Mouse (Mus musculus) midbrain, embryonic 12.5 days (tissue): ENCODE data around the gene Nomo1. TPM values are rescaled to one million over a fixed set of nuclear protein-coding genes. Genes with fewer than 3 reads are reported as not detected.

Source experiments
- ATAC-seq: fragments of 200-750 bp; cut with Nextera tagmentation; 2 replicates; pipeline ENCODE4 v1.8.0; 2017; ENCODE audit warnings: low read depth, moderate TSS enrichment, moderate library complexity; ENCODE audit not compliant: low FRiP score
- H3K27ac ChIP-seq: fragments of 300-500 bp; sonication (generic); replicated peaks from 2 replicates; pipeline ENCODE4 v1.5.1; 2016; ENCODE audit warnings: mild to moderate bottlenecking
- H3K27me3 ChIP-seq: fragments of 300-500 bp; sonication (generic); 2 replicates; pipeline ENCODE4 v1.6.1; 2016; ENCODE audit warnings: mild to moderate bottlenecking
- H3K36me3 ChIP-seq: fragments of 300-500 bp; sonication (generic); 2 replicates; pipeline ENCODE4 v1.6.1; 2016
- H3K4me1 ChIP-seq: fragments of 300-500 bp; sonication (generic); 2 replicates; pipeline ENCODE4 v1.6.1; 2016
- H3K4me2 ChIP-seq: fragments of 300-500 bp; sonication (generic); replicated peaks from 2 replicates; pipeline ENCODE4 v1.6.1; 2016; ENCODE audit warnings: mild to moderate bottlenecking, moderate library complexity
- H3K4me3 ChIP-seq: fragments of 300-500 bp; sonication (generic); 2 replicates; pipeline ENCODE4 v1.5.1; 2016; ENCODE audit warnings: mild to moderate bottlenecking
- H3K9ac ChIP-seq: fragments of 300-500 bp; sonication (generic); replicated peaks from 2 replicates; pipeline ENCODE4 v1.6.1; 2016; ENCODE audit warnings: mild to moderate bottlenecking, moderate library complexity
- H3K9me3 ChIP-seq: fragments of 300-500 bp; sonication (generic); 2 replicates; pipeline ENCODE4 v1.6.1; 2016; ENCODE audit warnings: mild to moderate bottlenecking
- WGBS: fragments of 180-500 bp; shearing (Covaris S2); methylation state at CpG from one replicate; pipeline ENCODE4 v1.1.7; 2016; 5-methylcytosine and 5-hydroxymethylcytosine counted together
- polyA plus RNA-seq: library from polyadenylated mRNA; unstranded; fragments of >200 nt; fragmentation: Nextera tagmentation; extraction: Ambion mirVana; gene quantifications from 2 replicates; pipeline ENCODE4 v1.2.1, GENCODE M21; 2016

Nomo1 gene
- polyA plus RNA-seq, 1 experiment from 2014 or later: 30.2 TPM

- no peak for ATAC-seq
- WGBS: 89% methylated on average over 7 of the region's 7 CpGs
These were observed 72.0 kb downstream of the Nomo1 start for GRCm38 (mm10) chr7:46105484-46105883.

DNA sequence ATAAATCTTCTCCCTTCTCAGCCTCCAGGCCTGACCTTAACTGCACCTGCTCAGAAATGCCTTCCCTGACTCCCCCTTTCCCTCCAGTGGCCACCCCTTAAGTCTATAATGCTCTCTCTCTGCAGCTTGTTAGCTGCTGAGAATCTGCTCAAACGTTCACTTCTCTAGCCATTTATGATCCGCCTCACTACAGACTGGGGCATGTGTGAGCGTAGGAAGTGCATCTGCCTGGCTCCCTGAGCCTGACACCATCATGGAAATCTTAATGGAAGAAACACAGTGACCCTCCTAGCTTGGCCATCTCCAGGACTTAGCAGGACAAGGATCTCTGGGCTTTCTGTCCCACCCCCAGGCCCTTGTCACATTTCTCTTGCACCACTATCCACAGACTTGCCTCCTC, 76.6 kb downstream of the Nomo1 start:
- Histone ChIP-seq H3K9ac (no peak overlapping the region), H3K36me3 (no peaks in the 10 kb centered on the region), H3K4me3 (no peak overlapping the region), H3K4me2 (no peak overlapping the region), H3K27ac (no peak overlapping the region), H3K9me3 (no peaks in the 10 kb centered on the region), H3K4me1 (peaks cover 8% of the 10 kb centered on the region), H3K27me3 (no peaks in the 10 kb centered on the region)
- ATAC-seq: no peak
- 80% methylated on average over 3 of the region's 3 CpGs for WGBS

More at GRCm38 (mm10) chr7:46105484-46105883, 72.0 kb downstream of the Nomo1 start:
- H3K36me3 ChIP-seq: no peaks in the 10 kb centered on the region
- no peaks in the 10 kb centered on the region for H3K4me1 ChIP-seq
- no peak overlapping the region for H3K4me2 ChIP-seq
- no peaks in the 10 kb centered on the region for H3K9me3 ChIP-seq
- no peak overlapping the region for H3K9ac ChIP-seq
- no peak overlapping the region for H3K27ac ChIP-seq
- no peak overlapping the region for H3K4me3 ChIP-seq
- H3K27me3 ChIP-seq: peaks cover 6% of the 10 kb centered on the region; the same call in 1 of the 2 replicates

GRCm38 (mm10) chr7:46111212-46111817, 77.8 kb downstream of the Nomo1 start:
- no peak overlapping the region for H3K27ac ChIP-seq
- H3K36me3 ChIP-seq: no peaks in the 10 kb centered on the region
- no peaks in the 10 kb centered on the region for H3K27me3 ChIP-seq
- H3K4me3 ChIP-seq: no peak overlapping the region
- H3K9me3 ChIP-seq: no peaks in the 10 kb centered on the region
- peaks cover 8% of the 10 kb centered on the region for H3K4me1 ChIP-seq
- no peak for ATAC-seq
- WGBS: 92% methylated on average over 15 of the region's 15 CpGs
- no peak overlapping the region for H3K4me2 ChIP-seq
- H3K9ac ChIP-seq: no peak overlapping the region

- H3K27me3 ChIP-seq: no peaks in the 10 kb centered on the region
- no peak overlapping the region for H3K9ac ChIP-seq
- H3K27ac ChIP-seq: no peak overlapping the region
- no peaks in the 10 kb centered on the region for H3K9me3 ChIP-seq
- H3K4me2 ChIP-seq: no peak overlapping the region
- H3K36me3 ChIP-seq: no peaks in the 10 kb centered on the region
- no peak overlapping the region for H3K4me3 ChIP-seq
- H3K4me1 ChIP-seq: peaks cover 8% of the 10 kb centered on the region
- 85% methylated on average over 6 of the region's 6 CpGs for WGBS
- no peak for ATAC-seq
These were observed 78.4 kb downstream of the Nomo1 start for GRCm38 (mm10) chr7:46111938-46112337.

GRCm38 (mm10) chr7:46113435-46113834, 79.9 kb downstream of the Nomo1 start:
- no peaks in the 10 kb centered on the region for H3K9me3 ChIP-seq

DNA sequence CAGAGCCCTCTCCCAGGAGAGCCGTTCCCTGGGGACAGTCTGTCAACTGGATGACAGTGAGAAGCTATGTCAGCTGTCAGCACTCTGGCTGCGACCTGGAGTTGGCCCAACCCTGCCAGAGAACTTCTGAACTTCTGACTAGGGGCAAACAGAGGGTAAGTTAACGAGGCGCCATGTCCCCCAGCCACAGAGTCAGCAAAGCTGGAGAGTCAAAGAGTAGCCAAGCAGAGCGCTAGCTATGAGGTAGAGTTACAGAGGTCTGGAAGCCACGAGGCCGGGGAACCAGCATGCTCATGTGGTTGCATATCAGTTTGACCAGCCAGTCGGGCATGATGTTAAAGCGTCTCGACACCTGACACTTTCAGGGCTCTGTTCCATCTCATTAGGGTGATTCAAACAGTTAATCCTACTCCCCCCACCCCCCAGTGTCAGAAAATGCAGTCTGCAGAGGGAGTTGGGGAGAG, 82.7 kb downstream of the Nomo1 start:
- Histone ChIP-seq H3K4me1 (peaks cover 8% of the 10 kb centered on the region), H3K9ac (no peak overlapping the region), H3K27ac (no peak overlapping the region), H3K4me3 (no peak overlapping the region), H3K4me2 (no peak overlapping the region), H3K9me3 (no peaks in the 10 kb centered on the region), H3K36me3 (no peaks in the 10 kb centered on the region), H3K27me3 (no peaks in the 10 kb centered on the region)
- ATAC-seq: no peak
- WGBS: 70% methylated on average over 10 of the region's 10 CpGs

More at GRCm38 (mm10) chr7:46113435-46113834, 79.9 kb downstream of the Nomo1 start:
- no peak overlapping the region for H3K9ac ChIP-seq
- no peaks in the 10 kb centered on the region for H3K27me3 ChIP-seq
- no peaks in the 10 kb centered on the region for H3K36me3 ChIP-seq
- 68% methylated on average over 3 of the region's 3 CpGs for WGBS
- H3K27ac ChIP-seq: no peak overlapping the region
- no peak overlapping the region for H3K4me3 ChIP-seq
- no peak overlapping the region for H3K4me2 ChIP-seq
- H3K4me1 ChIP-seq: peaks cover 8% of the 10 kb centered on the region
- no peak for ATAC-seq

DNA sequence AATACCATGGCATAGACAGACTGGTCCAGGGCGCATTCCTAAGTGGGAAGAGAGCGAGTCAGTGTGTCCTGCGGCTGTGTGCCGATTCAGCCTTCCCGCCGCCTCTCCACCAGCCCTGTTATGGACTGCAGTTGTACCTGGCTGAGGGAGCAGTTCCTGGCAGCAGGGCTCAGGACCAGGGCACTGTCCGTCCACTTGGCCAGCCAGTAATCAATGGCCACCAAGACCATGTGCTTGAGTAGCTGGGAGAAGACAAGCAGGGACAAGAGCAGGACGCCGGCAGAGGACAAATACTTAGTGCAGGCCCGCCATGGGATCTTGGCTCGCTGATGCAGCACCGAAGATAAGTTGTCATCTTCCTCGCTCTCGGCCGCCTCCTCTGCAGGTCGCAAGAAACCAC, 83.5 kb downstream of the Nomo1 start:
- no peaks in the 10 kb centered on the region for H3K27me3 ChIP-seq
- H3K4me3 ChIP-seq: no peak overlapping the region
- H3K4me1 ChIP-seq: peaks cover 8% of the 10 kb centered on the region
- 0 out of 2 replicates have a peak, but pooled peaks cover under 1% of the 10 kb centered on the region for H3K9me3 ChIP-seq
- WGBS: 94% methylated on average over 16 of the region's 16 CpGs
- no peak overlapping the region for H3K4me2 ChIP-seq
- ATAC-seq: no peak
- H3K9ac ChIP-seq: no peak overlapping the region
- no peak overlapping the region for H3K27ac ChIP-seq
- no peaks in the 10 kb centered on the region for H3K36me3 ChIP-seq

DNA sequence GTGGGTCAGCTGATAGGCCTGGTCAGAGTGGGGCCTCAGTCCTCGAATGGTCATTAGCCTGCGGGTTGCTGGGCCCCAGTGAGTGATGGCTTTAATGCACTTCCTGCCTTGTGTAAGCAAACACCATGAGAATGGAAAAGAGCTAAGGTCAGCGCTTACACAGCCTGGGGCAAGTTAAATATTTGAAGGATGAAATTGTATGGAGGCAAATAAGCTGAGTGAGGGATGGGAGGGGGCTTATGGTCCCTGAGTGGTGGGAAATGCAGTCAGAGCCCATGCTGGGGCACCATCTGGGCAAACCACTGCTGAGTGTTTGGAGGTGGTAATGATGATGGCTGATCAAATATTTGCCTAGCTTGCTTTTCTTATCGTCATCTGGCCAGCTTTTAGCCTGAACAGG, 89.5 kb downstream of the Nomo1 start:
- H3K27ac ChIP-seq: no peak overlapping the region
- ATAC-seq: no peak
- no peak overlapping the region for H3K4me2 ChIP-seq

GRCm38 (mm10) chr7:46124460-46124859, 91.0 kb downstream of the Nomo1 start:
- ATAC-seq: no peak
- peaks cover 1% of the 10 kb centered on the region; the same call in 1 of the 2 replicates for H3K4me1 ChIP-seq
- H3K9ac ChIP-seq: no peak overlapping the region
- H3K27ac ChIP-seq: no peak overlapping the region
- H3K27me3 ChIP-seq: no peaks in the 10 kb centered on the region
- H3K9me3 ChIP-seq: 0 out of 2 replicates have a peak, but pooled peaks cover 4% of the 10 kb centered on the region
- H3K4me3 ChIP-seq: no peak overlapping the region
- WGBS: 75% methylated on average over 6 of the region's 6 CpGs
- H3K36me3 ChIP-seq: no peaks in the 10 kb centered on the region
- H3K4me2 ChIP-seq: no peak overlapping the region

More for the DNA sequence above, 89.5 kb downstream of the Nomo1 start:
- WGBS: 74% methylated on average over 4 of the region's 4 CpGs
- no peak overlapping the region for H3K4me3 ChIP-seq
- H3K27me3 ChIP-seq: no peaks in the 10 kb centered on the region
- H3K9me3 ChIP-seq: 0 out of 2 replicates have a peak, but pooled peaks cover 4% of the 10 kb centered on the region
- no peak overlapping the region for H3K9ac ChIP-seq
- H3K4me1 ChIP-seq: no peaks in the 10 kb centered on the region
- H3K36me3 ChIP-seq: no peaks in the 10 kb centered on the region

- no peak overlapping the region for H3K4me2 ChIP-seq
- peaks cover 6% of the 10 kb centered on the region; the same call in 1 of the 2 replicates for H3K27me3 ChIP-seq
- H3K27ac ChIP-seq: no peak overlapping the region
- WGBS: 87% methylated on average over 11 of the region's 11 CpGs
- no peak overlapping the region for H3K4me3 ChIP-seq
- peaks cover 7% of the 10 kb centered on the region; the same call in 1 of the 2 replicates for H3K4me1 ChIP-seq
- 0 out of 2 replicates have a peak, but pooled peaks cover 4% of the 10 kb centered on the region for H3K9me3 ChIP-seq
- H3K9ac ChIP-seq: no peak overlapping the region
- no peak for ATAC-seq
- H3K36me3 ChIP-seq: no peaks in the 10 kb centered on the region
These were observed 91.8 kb downstream of the Nomo1 start for GRCm38 (mm10) chr7:46125340-46125739.

DNA sequence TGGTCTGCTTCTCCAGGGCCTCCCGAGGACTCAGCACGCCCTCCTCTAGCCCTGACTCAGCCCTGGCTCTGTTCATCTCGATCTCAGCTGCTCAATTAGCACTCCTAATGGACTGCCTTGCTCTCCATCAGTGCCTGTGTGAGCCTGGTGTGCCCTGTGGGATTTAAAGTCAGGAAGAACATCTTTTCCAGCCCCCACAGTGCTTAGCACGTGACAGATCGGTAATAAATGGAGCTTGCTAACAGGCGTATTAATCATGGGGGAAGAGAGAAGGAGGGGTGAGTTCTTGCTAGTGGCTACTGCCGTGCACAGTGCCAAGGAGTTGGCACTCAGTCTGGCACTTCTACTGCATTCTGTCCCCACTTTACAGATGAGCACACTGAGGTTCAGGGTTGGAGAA, 94.7 kb downstream of the Nomo1 start:
- no peak for ATAC-seq
- H3K4me3 ChIP-seq: no peak overlapping the region
- peaks cover 16% of the 10 kb centered on the region; the same call in 1 of the 2 replicates for H3K4me1 ChIP-seq
- H3K27ac ChIP-seq: no peak overlapping the region
- peaks cover 17% of the 10 kb centered on the region; the same call in 1 of the 2 replicates for H3K27me3 ChIP-seq
- 58% methylated on average over 7 of the region's 7 CpGs for WGBS
- no peaks in the 10 kb centered on the region for H3K36me3 ChIP-seq
- H3K4me2 ChIP-seq: no peak overlapping the region
- H3K9ac ChIP-seq: no peak overlapping the region
- no peaks in the 10 kb centered on the region for H3K9me3 ChIP-seq

GRCm38 (mm10) chr7:46129463-46130179, 96.1 kb downstream of the Nomo1 start:
- 43% methylated on average over 7 of the region's 7 CpGs for WGBS

More at GRCm38 (mm10) chr7:46129463-46130179, 96.1 kb downstream of the Nomo1 start:
- Histone ChIP-seq H3K4me3 (no peak overlapping the region), H3K27ac (no peak overlapping the region), H3K36me3 (no peaks in the 10 kb centered on the region), H3K9ac (no peak overlapping the region), H3K27me3 (peaks cover 24% of the 10 kb centered on the region), H3K4me1 (peaks cover 24% of the 10 kb centered on the region), H3K9me3 (no peaks in the 10 kb centered on the region), H3K4me2 (no peak overlapping the region)
- ATAC-seq: no peak
